Mouse (Mus musculus) layer of hippocampus, postnatal 25 days (tissue): ENCODE data around the gene Dlk2. TPM values are rescaled to one million over a fixed set of nuclear protein-coding genes. Genes with fewer than 3 reads are reported as not detected.

Experiments
- DNase-seq, 2 experiments: peaks; one replicate each; pipeline ENCODE4 v3.0.0; 2022; ENCODE audit warnings: mixed read lengths in 2 of 2, low spot score in 1 of 2; ENCODE audit errors: extremely low spot score in 1 of 2
- total RNA-seq, 2 experiments: library from RNA; stranded (reverse); gene quantifications; 2 replicates each; pipeline ENCODE4 v1.2.3; 2021

Gene Dlk2
- total RNA-seq, 2 experiments from 2014 or later = 45.3 to 47.0 TPM

DNA sequence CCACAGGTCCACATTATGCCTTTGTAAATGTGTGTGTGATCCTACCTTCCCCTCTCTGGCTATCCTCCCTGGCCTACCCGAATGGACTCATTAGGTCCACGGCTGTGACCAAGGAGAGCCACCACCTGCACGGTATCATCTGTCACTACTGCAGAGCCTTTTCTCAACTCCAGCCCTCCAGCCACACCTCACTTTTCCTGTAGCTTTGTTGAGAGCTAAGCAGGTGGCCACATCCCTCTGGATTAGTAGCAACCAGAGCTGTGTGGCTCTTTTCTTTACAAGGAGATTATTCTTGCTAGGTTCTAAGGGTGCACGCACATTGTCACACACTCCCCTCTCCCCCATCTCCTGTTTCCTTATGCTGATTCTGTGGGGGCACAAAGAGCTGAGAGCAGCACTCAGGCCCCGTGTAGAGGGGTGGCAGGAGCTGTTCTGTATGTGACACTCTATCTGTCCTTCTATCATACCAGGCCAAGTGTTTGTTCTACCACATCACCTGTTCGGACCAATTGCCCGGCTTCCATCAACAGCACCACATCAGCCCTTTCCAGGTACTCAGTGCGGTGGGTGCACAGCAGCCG lies 16.0 kb downstream of the Dlk2 start:
- no peak for DNase-seq

GRCm38 (mm10) chr17:46315813-46316212 lies 18.6 kb downstream of the Dlk2 start:
- no peak for DNase-seq

GRCm38 (mm10) chr17:46320492-46320891 lies 23.3 kb downstream of the Dlk2 start:
- no peak for DNase-seq

- no peak for DNase-seq
Measured at GRCm38 (mm10) chr17:46322046-46322823, 25.0 kb downstream of the Dlk2 start.

GRCm38 (mm10) chr17:46327413-46327905 lies 30.2 kb downstream of the Dlk2 start:
- no peak for DNase-seq

GRCm38 (mm10) chr17:46327906-46328534 lies 30.8 kb downstream of the Dlk2 start, which contains the start of gene Abcc10:
Gene Abcc10 (minus strand): TSS chr17:46328352.
- peak; percentile 84 to 91 for DNase-seq

DNA sequence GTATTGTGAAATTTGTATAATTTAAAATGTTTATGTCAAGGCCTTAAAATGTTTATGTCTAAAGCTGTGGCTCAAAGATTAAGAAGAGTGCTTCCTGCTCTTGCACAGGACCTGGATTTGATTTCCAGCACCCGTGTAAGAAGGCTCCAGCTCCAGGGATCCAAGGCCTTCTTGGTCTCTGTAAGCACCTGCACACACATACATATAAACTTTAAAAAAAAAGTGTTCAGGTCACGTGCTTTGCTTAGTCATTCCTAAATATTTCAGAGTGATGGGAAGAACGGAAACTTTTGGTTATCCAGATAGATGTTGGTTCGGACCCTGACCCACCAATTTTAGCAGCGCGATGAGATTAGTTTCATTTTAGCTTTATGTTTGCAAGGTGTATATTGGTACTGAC lies 31.5 kb downstream of the Dlk2 start:
- no peak for DNase-seq

GRCm38 (mm10) chr17:46336475-46336874 lies 39.3 kb downstream of the Dlk2 start:
- no peak for DNase-seq

DNA sequence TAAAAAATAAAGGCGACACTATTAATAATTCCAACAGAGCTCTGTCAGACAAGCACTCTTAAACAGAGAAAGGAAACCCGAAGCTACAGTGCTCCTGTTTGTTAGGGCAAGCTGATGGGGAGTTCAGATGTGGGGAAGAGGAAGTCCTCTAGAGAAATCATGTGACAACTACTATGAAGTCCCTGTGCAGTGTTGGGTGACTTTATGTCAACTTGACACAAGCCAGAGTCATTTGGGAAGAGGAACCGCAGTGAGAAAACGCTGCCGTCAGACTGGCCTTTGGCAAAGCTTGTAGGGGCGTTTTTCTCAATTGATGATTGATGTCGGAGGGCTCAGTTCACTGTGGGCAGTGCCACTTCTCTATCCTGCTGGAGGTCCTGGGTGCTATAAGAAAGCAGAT lies 44.0 kb downstream of the Dlk2 start:
- DNase-seq = no peak

GRCm38 (mm10) chr17:46351026-46351700 lies 53.9 kb downstream of the Dlk2 start:
- DNase-seq = no peak

Other genes with a start within 250 kb of the Dlk2 start
- gene Mrps18a, start 186.4 kb upstream of the Dlk2 start, total RNA-seq = 10 to 100 TPM; 80.9 to 81.4 TPM
- gene Rsph9, start 153.2 kb upstream of the Dlk2 start, total RNA-seq = 10 to 100 TPM; 24.6 to 28.4 TPM
- gene Mad2l1bp, start 143.9 kb upstream of the Dlk2 start, total RNA-seq = 10 to 100 TPM; 10.7 to 11.0 TPM
- gene Gtpbp2, start 136.4 kb upstream of the Dlk2 start, total RNA-seq = 100 to 1,000 TPM in 1 of 2 experiments, 10 to 100 TPM in 1; 91.4 to 124 TPM
- 1 to 10 TPM; 5.9 to 6.0 TPM for gene Polh, start 94.8 kb upstream of the Dlk2 start, total RNA-seq
- 10 to 100 TPM; 44.9 to 45.7 TPM for gene Xpo5, start 94.6 kb upstream of the Dlk2 start, total RNA-seq
- gene Polr1c, start 49.4 kb upstream of the Dlk2 start, total RNA-seq = 10 to 100 TPM; 36.3 to 40.4 TPM
- 10 to 100 TPM; 83.8 to 97.4 TPM for gene Yipf3, start 49.3 kb upstream of the Dlk2 start, total RNA-seq
- gene Lrrc73, start 43.9 kb upstream of the Dlk2 start, total RNA-seq = 10 to 100 TPM; 69.7 to 72.5 TPM
- 10 to 100 TPM; 47.6 to 49.6 TPM for gene Tjap1, start 14.4 kb upstream of the Dlk2 start, total RNA-seq
- gene Abcc10, start 30.9 kb downstream of the Dlk2 start, total RNA-seq = 10 to 100 TPM in 1 of 2 experiments, 1 to 10 TPM in 1; 8.8 to 11.7 TPM
- gene Zfp318, start 86.3 kb downstream of the Dlk2 start, total RNA-seq = 10 to 100 TPM; 51.3 to 69.7 TPM
- 1 to 10 TPM; 2.5 to 2.9 TPM for gene Crip3, start 131.5 kb downstream of the Dlk2 start, total RNA-seq
- under 1 TPM in 1 of 2 experiments, not detected in 1; 0.32 TPM for gene Slc22a7, start 141.0 kb downstream of the Dlk2 start, total RNA-seq
- 100 to 1,000 TPM; 112 to 124 TPM for gene Ttbk1, start 190.3 kb downstream of the Dlk2 start, total RNA-seq
- gene Dnph1, start 199.3 kb downstream of the Dlk2 start, total RNA-seq = 1 to 10 TPM; 5.1 to 6.7 TPM
- gene Cul9, start 249.0 kb downstream of the Dlk2 start, total RNA-seq = 10 to 100 TPM; 51.1 to 57.4 TPM